Mouse (Mus musculus) MN1 (cell line): Measurements from ENCODE around the gene Mapk1ip1l.
A peak's percentile ranks its signal among the peaks of the same experiment; 100 is the strongest.
"Not testable (repeated sequence)": the region's sequence is repeated elsewhere in the genome, so short reads cannot be mapped to it uniquely, and the experiment has no call there.

Experiments used
- DNase-seq: peaks from one replicate; pipeline ENCODE4 v3.0.0-alpha.2; 2016; ENCODE audit warnings: low spot score

Gene Mapk1ip1l

GRCm38 (mm10) chr14:47304814-47305405 lies 6.8 kb downstream of the Mapk1ip1l start:
- no peak for DNase-seq

GRCm38 (mm10) chr14:47305933-47306332 lies 7.9 kb downstream of the Mapk1ip1l start:
- DNase-seq, result no peak

- no peak for DNase-seq
Measured at GRCm38 (mm10) chr14:47307669-47308068, 9.6 kb downstream of the Mapk1ip1l start.

GRCm38 (mm10) chr14:47309061-47309460 lies 11.0 kb downstream of the Mapk1ip1l start:
- no peak for DNase-seq

- no peak for DNase-seq
Measured at GRCm38 (mm10) chr14:47310342-47311181, 12.5 kb downstream of the Mapk1ip1l start.

- no peak for DNase-seq
Measured at GRCm38 (mm10) chr14:47319362-47319761, 21.3 kb downstream of the Mapk1ip1l start.

GRCm38 (mm10) chr14:47321581-47321980 lies 23.5 kb downstream of the Mapk1ip1l start:
- not testable (repeated sequence) for DNase-seq

GRCm38 (mm10) chr14:47325965-47326761 lies 28.1 kb downstream of the Mapk1ip1l start:
- DNase-seq, result no peak

- DNase-seq, result no peak
Measured at GRCm38 (mm10) chr14:47327347-47327746, 29.3 kb downstream of the Mapk1ip1l start.

GRCm38 (mm10) chr14:47331920-47332319 lies 33.9 kb downstream of the Mapk1ip1l start:
- no peak for DNase-seq

GRCm38 (mm10) chr14:47334819-47335218 lies 36.8 kb downstream of the Mapk1ip1l start:
- peak; percentile 40 for DNase-seq

GRCm38 (mm10) chr14:47335300-47335699 lies 37.2 kb downstream of the Mapk1ip1l start:
- no peak for DNase-seq

- DNase-seq, result no peak
Measured at GRCm38 (mm10) chr14:47340231-47340925, 42.3 kb downstream of the Mapk1ip1l start.

- no peak for DNase-seq
Measured at GRCm38 (mm10) chr14:47341811-47342291, 43.8 kb downstream of the Mapk1ip1l start.

GRCm38 (mm10) chr14:47346715-47347114 lies 48.6 kb downstream of the Mapk1ip1l start:
- no peak for DNase-seq

- DNase-seq, result no peak
Measured at GRCm38 (mm10) chr14:47350974-47351373, 52.9 kb downstream of the Mapk1ip1l start.

- no peak for DNase-seq
Measured at GRCm38 (mm10) chr14:47352272-47352671, 54.2 kb downstream of the Mapk1ip1l start.

GRCm38 (mm10) chr14:47353240-47353639 lies 55.2 kb downstream of the Mapk1ip1l start:
- no peak for DNase-seq

GRCm38 (mm10) chr14:47354111-47354577 lies 56.1 kb downstream of the Mapk1ip1l start:
- DNase-seq, result no peak

GRCm38 (mm10) chr14:47354948-47355347 lies 56.9 kb downstream of the Mapk1ip1l start:
- DNase-seq, result no peak

- no peak for DNase-seq
Measured at GRCm38 (mm10) chr14:47356622-47357021, 58.6 kb downstream of the Mapk1ip1l start.

- DNase-seq, result no peak
Measured at GRCm38 (mm10) chr14:47359610-47360009, 61.5 kb downstream of the Mapk1ip1l start.
